Comparison of ENCODE assay signal across 8 mouse cellular contexts in genomic region chr10:17796846-17797631, GRCm38 (mm10). TPM values are rescaled to one million over a fixed set of nuclear protein-coding genes. Genes with fewer than 3 reads are reported as not detected.
A peak's percentile ranks its signal among the peaks of the same experiment; 100 is the strongest.
DNase-seq lines count a peak whose midpoint lies in the region; ATAC-seq lines count a peak whose summit lies in the region.

No protein-coding gene starts in this region.

- no peaks in the 10 kb centered on the region for H3K79me2 ChIP-seq in macrophage (ENCODE audit: inconsistent target)

- intact Hi-C loops in left cerebral cortex, postnatal 10 days (cut with DNase I), result no loop called here

- peak overlapping the region; percentile 69 for H3K9ac ChIP-seq in heart, embryonic 15.5 days

- peak overlapping the region; percentile 44; the same call in 1 of the 2 replicates for H3K4me3 ChIP-seq in embryonic facial prominence, embryonic 10.5 days
- peak overlapping the region; percentile 55 for H3K4me3 ChIP-seq in heart, embryonic 15.5 days
- no peak overlapping the region; the same call in 1 of the 2 replicates for H3K4me3 ChIP-seq in macrophage (ENCODE audit: inconsistent target)

- DNase-seq in embryo, embryonic 11 days, result peak; percentile 13
- DNase-seq in embryo, embryonic 10 days (ENCODE audit: low spot score), result no peak
- DNase-seq in embryonic facial prominence, embryonic 10.5 days (ENCODE audit: low spot score), result no peak
- no peak for DNase-seq in left cerebral cortex, postnatal 10 days (ENCODE audit: extremely low spot score in 1 of 2, low spot score in 2 of 2)
- DNase-seq in kidney, postnatal 36 days, result no peak

- H3K27ac ChIP-seq in embryonic facial prominence, embryonic 10.5 days (replicated peaks), result peak overlapping the region; percentile 87; the same call in 1 of the 2 replicates
- peak overlapping the region; percentile 98 for H3K27ac ChIP-seq in heart, embryonic 15.5 days
- peak overlapping the region; percentile 64 for H3K27ac ChIP-seq in macrophage

- ATAC-seq in heart, embryonic 15.5 days (replicated peaks; ENCODE audit: insufficient number of reproducible peaks, insufficient read depth, low FRiP score, low read depth), result peak; percentile 91
- ATAC-seq in cerebellum, adult (ENCODE audit: insufficient number of reproducible peaks, low FRiP score, low TSS enrichment), result no peak

- peak overlapping the region; percentile 61 for H3K4me2 ChIP-seq in heart, embryonic 15.5 days

- H3K4me1 ChIP-seq in embryonic facial prominence, embryonic 10.5 days, result peaks cover 25% of the 10 kb centered on the region
- peaks cover 37% of the 10 kb centered on the region for H3K4me1 ChIP-seq in heart, embryonic 15.5 days (replicated peaks)

- H3K9me3 ChIP-seq in embryonic facial prominence, embryonic 10.5 days, result no peaks in the 10 kb centered on the region
- no peaks in the 10 kb centered on the region for H3K9me3 ChIP-seq in heart, embryonic 15.5 days (replicated peaks)

- 71% methylated on average over 12 of the region's 12 CpGs for WGBS in embryonic facial prominence, embryonic 10.5 days
- 15% methylated on average over 12 of the region's 12 CpGs for WGBS in heart, embryonic 15.5 days
- 55% methylated on average over 12 of the region's 12 CpGs for WGBS in macrophage (ENCODE audit: missing documents)

- H3K27me3 ChIP-seq in embryonic facial prominence, embryonic 10.5 days (replicated peaks; ENCODE audit: low read depth, poor library complexity, severe bottlenecking), result no peaks in the 10 kb centered on the region
- no peaks in the 10 kb centered on the region for H3K27me3 ChIP-seq in heart, embryonic 15.5 days

- H3K36me3 ChIP-seq in embryonic facial prominence, embryonic 10.5 days (replicated peaks), result no peaks in the 10 kb centered on the region
- 0 out of 2 replicates have a peak, but pooled peaks cover 2% of the 10 kb centered on the region for H3K36me3 ChIP-seq in heart, embryonic 15.5 days
- no peaks in the 10 kb centered on the region for H3K36me3 ChIP-seq in macrophage (ENCODE audit: inconsistent target)

RNA-seq across cellular contexts. Expression of gene Txlnb, which starts 1.0 kb away (rescaled TPM):
- polyA plus RNA-seq in embryonic facial prominence, embryonic 10.5 days (2016; fragmentation: Nextera tagmentation; extraction: Ambion mirVana), result 0.98 and 1.6 TPM in 2 replicates
- polyA plus RNA-seq in heart, embryonic 15.5 days (2015; fragmentation: Nextera tagmentation; extraction: Ambion mirVana), result 32.2 and 36.6 TPM in 2 replicates
- 10 to 100 TPM in 4 of 26 experiments, 1 to 10 TPM in 19, under 1 TPM in 3; 0.33 to 18.8 (median 3.2) TPM for total RNA-seq in macrophage (2018; cell fraction: chromatin; rRNA removed)
- 1 to 10 TPM in 21 of 26 experiments, under 1 TPM in 5; 0.58 to 6.6 (median 2.0) TPM for total RNA-seq in macrophage (2018; cell fraction: cytosol; rRNA removed)
- 10 to 100 TPM in 2 of 26 experiments, 1 to 10 TPM in 24; 1.1 to 15.7 (median 4.6) TPM for total RNA-seq in macrophage (2018; cell fraction: nucleus; rRNA removed)
- polyA plus RNA-seq in macrophage (2018), result 0.73 to 3.1 TPM (median 0.89 TPM) in 3 replicates
- total RNA-seq in left cerebral cortex, postnatal 10 days (2021), result under 1 TPM; 0.18 to 0.21 TPM
